Mouse (Mus musculus) gastrocnemius, adult 8-10 months (tissue): ENCODE results near the gene Ncapg2. TPM values are rescaled to one million over a fixed set of nuclear protein-coding genes. Genes with fewer than 3 reads are reported as not detected.

Experiments used
- DNase-seq, 2 experiments: peaks; one replicate each; pipeline ENCODE4 v3.0.0; 2022; ENCODE audit warnings: low spot score in 2 of 2
- total RNA-seq, 4 experiments: library from RNA; stranded (reverse); gene quantifications; 2 replicates each; pipeline ENCODE4 v1.2.4; 2022

Gene Ncapg2
- total RNA-seq: 1 to 10 TPM; 1.1 to 1.4 (median 1.2) TPM

- peak; percentile 92 to 94 for DNase-seq
These were observed at the start of gene Ncapg2 for GRCm38 (mm10) chr12:116405045-116405835. Gene Ncapg2 (plus strand): TSS chr12:116405402.

- DNase-seq: no peak
These were observed 43.1 kb upstream of the Ncapg2 start for GRCm38 (mm10) chr12:116362091-116362490.

- DNase-seq: no peak
These were observed 38.3 kb upstream of the Ncapg2 start for GRCm38 (mm10) chr12:116366900-116367299.

GRCm38 (mm10) chr12:116367346-116367745 lies 37.9 kb upstream of the Ncapg2 start:
- no peak for DNase-seq

GRCm38 (mm10) chr12:116368857-116369256 lies 36.3 kb upstream of the Ncapg2 start:
- DNase-seq: no peak

- DNase-seq: no peak
These were observed 22.1 kb upstream of the Ncapg2 start for GRCm38 (mm10) chr12:116383101-116383500.

GRCm38 (mm10) chr12:116383995-116384394 lies 21.2 kb upstream of the Ncapg2 start:
- DNase-seq: no peak

- no peak for DNase-seq
These were observed 18.4 kb upstream of the Ncapg2 start for GRCm38 (mm10) chr12:116386802-116387201.

- no peak for DNase-seq
These were observed 15.3 kb upstream of the Ncapg2 start for GRCm38 (mm10) chr12:116389868-116390267.

- DNase-seq: no peak
These were observed 10.9 kb upstream of the Ncapg2 start for GRCm38 (mm10) chr12:116394327-116394726.

- no peak for DNase-seq
These were observed 9.9 kb upstream of the Ncapg2 start for GRCm38 (mm10) chr12:116395312-116395711.

- no peak for DNase-seq
These were observed 9.0 kb upstream of the Ncapg2 start for GRCm38 (mm10) chr12:116396072-116396695.

GRCm38 (mm10) chr12:116404012-116404679 lies 1.1 kb upstream of the Ncapg2 start:
- DNase-seq: no peak

- no peak for DNase-seq
These were observed 594 bp downstream of the Ncapg2 start for GRCm38 (mm10) chr12:116405836-116406155.

- DNase-seq: no peak
These were observed 2.7 kb downstream of the Ncapg2 start for GRCm38 (mm10) chr12:116407883-116408282.

GRCm38 (mm10) chr12:116414941-116415340 lies 9.7 kb downstream of the Ncapg2 start:
- DNase-seq: no peak

- DNase-seq: no peak
These were observed 11.3 kb downstream of the Ncapg2 start for GRCm38 (mm10) chr12:116416514-116416913.

- DNase-seq: no peak
These were observed 16.5 kb downstream of the Ncapg2 start for GRCm38 (mm10) chr12:116421656-116422055.

GRCm38 (mm10) chr12:116425392-116425791 lies 20.2 kb downstream of the Ncapg2 start:
- DNase-seq: no peak

- DNase-seq: no peak
These were observed 28.5 kb downstream of the Ncapg2 start for GRCm38 (mm10) chr12:116433742-116434141.

- no peak for DNase-seq
These were observed 30.0 kb downstream of the Ncapg2 start for GRCm38 (mm10) chr12:116435232-116435631.

GRCm38 (mm10) chr12:116436125-116436524 lies 30.9 kb downstream of the Ncapg2 start:
- no peak for DNase-seq
